Mouse (Mus musculus): ENCODE data around the gene Clip1.

The Clip1 gene

GRCm38 (mm10) chr5:123671473-123671820, 13.0 kb downstream of the Clip1 start:
- DNase-seq (ENCODE audit: low read depth in 2 of 2, low spot score in 2 of 2) = no peak

GRCm38 (mm10) chr5:123670800-123671472, 13.5 kb downstream of the Clip1 start:
- DNase-seq (ENCODE audit: low read depth in 2 of 2, low spot score in 2 of 2) = no peak

GRCm38 (mm10) chr5:123669991-123670799, 14.2 kb downstream of the Clip1 start:
- no peak for DNase-seq (ENCODE audit: low read depth in 2 of 2, low spot score in 2 of 2)

- no peak for DNase-seq (ENCODE audit: low read depth in 2 of 2, low spot score in 2 of 2)
These were observed 16.5 kb downstream of the Clip1 start for GRCm38 (mm10) chr5:123667915-123668314.

- DNase-seq (ENCODE audit: low read depth in 2 of 2, low spot score in 2 of 2) = no peak
These were observed 18.5 kb downstream of the Clip1 start for GRCm38 (mm10) chr5:123665956-123666355.

GRCm38 (mm10) chr5:123664329-123664728, 20.1 kb downstream of the Clip1 start:
- no peak for DNase-seq (ENCODE audit: low read depth in 2 of 2, low spot score in 2 of 2)

- no peak for DNase-seq (ENCODE audit: low read depth in 2 of 2, low spot score in 2 of 2)
These were observed 22.4 kb downstream of the Clip1 start for GRCm38 (mm10) chr5:123662059-123662458.

GRCm38 (mm10) chr5:123661602-123662001, 22.8 kb downstream of the Clip1 start:
- no peak for DNase-seq (ENCODE audit: low read depth in 2 of 2, low spot score in 2 of 2)

GRCm38 (mm10) chr5:123657651-123658050, 26.8 kb downstream of the Clip1 start:
- no peak for DNase-seq (ENCODE audit: low read depth in 2 of 2, low spot score in 2 of 2)

- no peak for DNase-seq (ENCODE audit: low read depth in 2 of 2, low spot score in 2 of 2)
These were observed 29.5 kb downstream of the Clip1 start for GRCm38 (mm10) chr5:123654937-123655336.

GRCm38 (mm10) chr5:123653287-123653801, 31.1 kb downstream of the Clip1 start:
- DNase-seq (ENCODE audit: low read depth in 2 of 2, low spot score in 2 of 2) = no peak

- no peak for DNase-seq (ENCODE audit: low read depth in 2 of 2, low spot score in 2 of 2)
These were observed 33.6 kb downstream of the Clip1 start for GRCm38 (mm10) chr5:123650825-123651224.

- DNase-seq (ENCODE audit: low read depth in 2 of 2, low spot score in 2 of 2) = no peak
These were observed 42.0 kb downstream of the Clip1 start for GRCm38 (mm10) chr5:123642401-123642800.

- no peak for DNase-seq (ENCODE audit: low read depth in 2 of 2, low spot score in 2 of 2)
These were observed 43.0 kb downstream of the Clip1 start for GRCm38 (mm10) chr5:123641259-123641900.

GRCm38 (mm10) chr5:123640181-123640580, 44.2 kb downstream of the Clip1 start:
- no peak for DNase-seq (ENCODE audit: low read depth in 2 of 2, low spot score in 2 of 2)

- no peak for DNase-seq (ENCODE audit: low read depth in 2 of 2, low spot score in 2 of 2)
These were observed 53.2 kb downstream of the Clip1 start for GRCm38 (mm10) chr5:123631210-123631609.

- DNase-seq (ENCODE audit: low read depth in 2 of 2, low spot score in 2 of 2) = peak; percentile 50 to 61
These were observed 57.8 kb downstream of the Clip1 start for GRCm38 (mm10) chr5:123626631-123627030.

GRCm38 (mm10) chr5:123622421-123622820, 62.0 kb downstream of the Clip1 start:
- no peak for DNase-seq (ENCODE audit: low read depth in 2 of 2, low spot score in 2 of 2)

- DNase-seq (ENCODE audit: low read depth in 2 of 2, low spot score in 2 of 2) = peak; percentile 13 to 49
These were observed 65.9 kb downstream of the Clip1 start for GRCm38 (mm10) chr5:123618558-123618957.

- DNase-seq (ENCODE audit: low read depth in 2 of 2, low spot score in 2 of 2) = no peak
These were observed 70.2 kb downstream of the Clip1 start for GRCm38 (mm10) chr5:123614246-123614645.

- DNase-seq (ENCODE audit: low read depth in 2 of 2, low spot score in 2 of 2) = peak; percentile 20 to 33
These were observed 74.6 kb downstream of the Clip1 start for GRCm38 (mm10) chr5:123609843-123610242.

GRCm38 (mm10) chr5:123609416-123609815, 75.0 kb downstream of the Clip1 start:
- no peak for DNase-seq (ENCODE audit: low read depth in 2 of 2, low spot score in 2 of 2)
